Mouse (Mus musculus): Measurements from ENCODE around the gene Ehf. TPM values are rescaled to one million over a fixed set of nuclear protein-coding genes. Genes with fewer than 3 reads are reported as not detected.

Gene Ehf
- polyA plus RNA-seq, 1 experiment from 2014 or later: 0.18 TPM

- H3K27me3 ChIP-seq (ENCODE audit: insufficient read depth, poor library complexity, severe bottlenecking): no peaks in the 10 kb centered on the region; the same call in 1 of the 2 replicates
- H3K4me1 ChIP-seq (replicated peaks): peaks cover 11% of the 10 kb centered on the region
- WGBS: 45% methylated on average over 2 of the region's 2 CpGs
- no peak for DNase-seq (ENCODE audit: low spot score)
- no peak overlapping the region for H3K4me3 ChIP-seq
- H3K36me3 ChIP-seq: no peaks in the 10 kb centered on the region
- H3K27ac ChIP-seq: no peak overlapping the region
- no peaks in the 10 kb centered on the region for H3K9me3 ChIP-seq
Observed at GRCm38 (mm10) chr2:103290705-103291269, 12.3 kb downstream of the Ehf start.

- no peaks in the 10 kb centered on the region for H3K36me3 ChIP-seq
- no peak overlapping the region for H3K4me3 ChIP-seq
- no peak for DNase-seq (ENCODE audit: low spot score)
- no peaks in the 10 kb centered on the region for H3K9me3 ChIP-seq
- 95% methylated on average over 3 of the region's 3 CpGs for WGBS
- no peak overlapping the region for H3K27ac ChIP-seq
- peaks cover 11% of the 10 kb centered on the region for H3K4me1 ChIP-seq (replicated peaks)
- no peaks in the 10 kb centered on the region for H3K27me3 ChIP-seq (ENCODE audit: insufficient read depth, poor library complexity, severe bottlenecking)
Observed at GRCm38 (mm10) chr2:103290167-103290566, 12.9 kb downstream of the Ehf start.

GRCm38 (mm10) chr2:103289407-103289950 lies 13.6 kb downstream of the Ehf start:
- H3K27ac ChIP-seq: no peak overlapping the region
- no peaks in the 10 kb centered on the region for H3K9me3 ChIP-seq
- 79% methylated on average over 7 of the region's 7 CpGs for WGBS
- no peaks in the 10 kb centered on the region for H3K36me3 ChIP-seq
- DNase-seq (ENCODE audit: low spot score): no peak
- peaks cover 8% of the 10 kb centered on the region for H3K4me1 ChIP-seq (replicated peaks)
- H3K27me3 ChIP-seq (ENCODE audit: insufficient read depth, poor library complexity, severe bottlenecking): no peaks in the 10 kb centered on the region
- no peak overlapping the region for H3K4me3 ChIP-seq

GRCm38 (mm10) chr2:103287716-103288115 lies 15.4 kb downstream of the Ehf start:
- no peaks in the 10 kb centered on the region for H3K9me3 ChIP-seq
- H3K27ac ChIP-seq: no peak overlapping the region
- no peak overlapping the region for H3K4me3 ChIP-seq
- H3K4me1 ChIP-seq (replicated peaks): peaks cover 5% of the 10 kb centered on the region; the same call in 1 of the 2 replicates
- 82% methylated on average over 5 of the region's 5 CpGs for WGBS
- DNase-seq (ENCODE audit: low spot score): no peak
- H3K36me3 ChIP-seq: no peaks in the 10 kb centered on the region
- H3K27me3 ChIP-seq (ENCODE audit: insufficient read depth, poor library complexity, severe bottlenecking): no peaks in the 10 kb centered on the region

- no peaks in the 10 kb centered on the region for H3K9me3 ChIP-seq
- H3K36me3 ChIP-seq: no peaks in the 10 kb centered on the region
- no peaks in the 10 kb centered on the region for H3K27me3 ChIP-seq (ENCODE audit: insufficient read depth, poor library complexity, severe bottlenecking)
- H3K4me1 ChIP-seq (replicated peaks): 0 out of 2 replicates have a peak, but pooled peaks cover under 1% of the 10 kb centered on the region
- no peak overlapping the region for H3K4me3 ChIP-seq
- DNase-seq (ENCODE audit: low spot score): no peak
- 27% methylated on average over 2 of the region's 2 CpGs for WGBS
- H3K27ac ChIP-seq: no peak overlapping the region
Observed at GRCm38 (mm10) chr2:103285561-103285960, 17.5 kb downstream of the Ehf start.

- Histone ChIP-seq H3K4me3 (no peak overlapping the region), H3K36me3 (no peaks in the 10 kb centered on the region), H3K27me3 (ENCODE audit: insufficient read depth, poor library complexity, severe bottlenecking) (no peaks in the 10 kb centered on the region), H3K27ac (no peak overlapping the region), H3K9me3 (no peaks in the 10 kb centered on the region), H3K4me1 (replicated peaks) (no peaks in the 10 kb centered on the region)
- no peak for DNase-seq (ENCODE audit: low spot score)
- 90% methylated on average over 8 of the region's 8 CpGs for WGBS
Observed at GRCm38 (mm10) chr2:103283730-103284129, 19.3 kb downstream of the Ehf start.

DNA sequence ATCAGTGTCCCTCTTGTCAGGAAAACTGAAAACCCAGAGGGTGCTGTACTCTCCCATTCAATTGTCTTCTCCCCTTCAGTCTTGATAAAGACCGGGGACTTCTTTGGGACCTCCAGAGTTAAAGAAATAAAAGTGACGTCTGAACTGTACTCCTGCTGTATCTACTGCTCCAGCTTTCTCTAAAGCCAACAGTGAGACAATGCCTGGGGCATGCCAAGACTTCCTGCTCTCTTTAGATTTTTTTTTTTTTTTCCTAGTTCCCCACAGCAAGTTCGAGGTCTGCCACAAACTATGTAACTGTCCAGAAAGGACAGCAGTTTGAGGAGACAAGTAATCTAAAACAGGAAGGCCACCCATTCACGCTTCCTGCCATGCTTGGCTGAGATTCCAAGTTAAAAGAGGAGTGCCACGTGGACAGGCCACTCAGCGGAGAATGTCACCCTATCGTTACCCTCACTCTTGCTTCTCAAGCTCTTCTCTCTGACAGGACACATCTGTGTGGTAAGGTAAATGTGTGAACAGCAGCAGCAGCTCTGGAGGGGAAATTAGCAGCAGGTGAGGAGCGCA lies 20.8 kb downstream of the Ehf start:
- Histone ChIP-seq H3K36me3 (no peaks in the 10 kb centered on the region), H3K4me3 (no peak overlapping the region), H3K9me3 (no peaks in the 10 kb centered on the region), H3K4me1 (replicated peaks) (no peaks in the 10 kb centered on the region), H3K27ac (no peak overlapping the region), H3K27me3 (ENCODE audit: insufficient read depth, poor library complexity, severe bottlenecking) (no peaks in the 10 kb centered on the region)
- 72% methylated on average over 8 of the region's 8 CpGs for WGBS
- DNase-seq (ENCODE audit: low spot score): no peak

DNA sequence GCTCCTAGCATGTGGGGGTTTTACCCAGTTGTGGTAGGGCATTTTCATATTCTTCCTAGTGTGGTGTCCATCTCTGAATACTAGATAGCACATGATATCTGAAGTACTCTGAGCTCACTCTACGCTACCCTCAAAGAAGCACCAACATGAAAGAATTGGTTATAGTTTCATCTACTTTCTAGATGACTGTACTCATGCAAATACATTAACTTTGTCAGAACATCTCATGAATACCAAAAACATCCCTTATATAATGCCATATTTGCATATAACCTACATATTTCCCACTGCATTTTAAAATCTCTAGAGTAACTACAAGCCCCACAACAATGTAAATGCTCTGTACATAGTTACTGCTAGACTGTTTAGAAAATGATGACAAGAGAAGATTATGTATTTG lies 23.2 kb downstream of the Ehf start:
- Histone ChIP-seq H3K4me3 (no peak overlapping the region), H3K27me3 (ENCODE audit: insufficient read depth, poor library complexity, severe bottlenecking) (no peaks in the 10 kb centered on the region), H3K4me1 (replicated peaks) (no peaks in the 10 kb centered on the region), H3K36me3 (no peaks in the 10 kb centered on the region), H3K9me3 (no peaks in the 10 kb centered on the region), H3K27ac (no peak overlapping the region)
- no peak for DNase-seq (ENCODE audit: low spot score)
- WGBS: 100% methylated on average over 1 of the region's 1 CpGs

DNA sequence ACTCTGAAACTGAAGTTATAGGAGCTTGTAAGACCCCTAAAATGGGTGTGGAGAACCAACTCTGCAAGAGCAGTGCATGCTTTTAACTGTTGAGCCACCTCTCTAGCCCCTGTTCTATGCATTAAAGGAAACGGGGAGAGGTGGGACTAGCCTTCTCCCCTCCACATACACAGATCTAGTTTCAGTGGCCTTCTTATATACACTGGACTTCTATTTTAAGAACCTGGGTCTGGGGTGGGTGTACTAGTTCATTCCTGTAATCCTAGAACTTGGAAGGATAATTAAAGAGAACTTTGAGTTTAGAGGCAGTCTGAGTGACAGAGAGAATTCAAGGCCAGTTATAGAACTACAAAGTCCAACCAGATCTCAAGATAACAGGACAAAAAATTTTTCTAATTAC lies 24.6 kb downstream of the Ehf start:
- Histone ChIP-seq H3K36me3 (no peaks in the 10 kb centered on the region), H3K4me3 (no peak overlapping the region), H3K9me3 (no peaks in the 10 kb centered on the region), H3K27me3 (ENCODE audit: insufficient read depth, poor library complexity, severe bottlenecking) (no peaks in the 10 kb centered on the region), H3K4me1 (replicated peaks) (no peaks in the 10 kb centered on the region), H3K27ac (no peak overlapping the region)
- WGBS: 73% methylated on average over 1 of the region's 1 CpGs
- DNase-seq (ENCODE audit: low spot score): no peak

DNA sequence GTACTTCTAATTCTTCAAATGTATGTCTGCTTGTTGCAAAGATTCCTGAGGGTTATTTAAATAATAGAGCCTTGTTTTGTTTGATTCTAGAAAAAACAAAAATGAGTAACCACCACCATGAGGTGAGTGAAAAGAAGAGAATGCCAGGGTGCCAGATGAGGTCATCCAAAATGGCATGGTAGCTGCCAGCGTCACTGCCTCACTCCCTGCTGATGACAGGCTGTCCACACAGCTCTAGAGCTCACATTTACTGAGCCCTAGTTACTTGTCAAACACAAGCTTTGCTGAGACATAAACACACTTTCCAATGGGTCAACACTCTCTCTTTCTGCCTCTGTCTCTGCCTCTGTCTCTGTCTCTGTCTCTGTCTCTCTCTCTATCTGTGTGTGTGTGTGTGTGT lies 25.3 kb downstream of the Ehf start:
- Histone ChIP-seq H3K4me3 (no peak overlapping the region), H3K9me3 (no peaks in the 10 kb centered on the region), H3K36me3 (no peaks in the 10 kb centered on the region), H3K27ac (no peak overlapping the region), H3K27me3 (ENCODE audit: insufficient read depth, poor library complexity, severe bottlenecking) (no peaks in the 10 kb centered on the region), H3K4me1 (replicated peaks) (no peaks in the 10 kb centered on the region)
- DNase-seq (ENCODE audit: low spot score): no peak
- WGBS: 74% methylated on average over 1 of the region's 1 CpGs

DNA sequence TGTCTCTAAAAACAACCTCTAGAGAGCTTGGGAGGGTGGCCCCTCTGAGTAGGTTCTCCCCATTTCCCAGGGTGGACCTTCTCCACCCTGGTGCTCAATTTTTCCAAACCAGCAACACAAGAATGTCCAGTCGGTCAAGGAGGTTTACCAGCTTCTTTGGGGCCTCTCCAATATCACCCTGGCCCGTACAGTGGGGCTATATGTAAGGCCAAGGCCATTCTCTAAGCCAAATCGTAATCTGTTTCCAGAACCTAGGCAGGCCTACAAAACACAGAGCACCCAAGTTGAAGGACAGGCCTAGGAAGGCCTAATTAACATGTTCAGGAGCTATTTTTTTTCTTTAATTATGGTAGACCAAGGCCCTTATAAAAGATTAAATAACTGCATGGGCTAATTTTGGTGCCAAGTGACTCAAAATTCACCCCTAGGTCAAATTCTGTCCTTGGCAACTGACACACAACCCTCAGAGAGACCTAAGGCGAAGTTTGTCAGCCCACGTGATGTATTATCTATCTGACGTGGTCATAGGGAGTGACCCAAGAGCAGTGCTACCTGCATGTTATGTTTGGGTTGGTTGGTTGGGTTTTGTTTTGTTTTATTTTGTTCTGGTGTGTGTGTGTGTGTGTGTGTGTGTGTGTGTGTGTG lies 27.6 kb downstream of the Ehf start:
- Histone ChIP-seq H3K27me3 (ENCODE audit: insufficient read depth, poor library complexity, severe bottlenecking) (no peaks in the 10 kb centered on the region), H3K36me3 (no peaks in the 10 kb centered on the region), H3K4me1 (replicated peaks) (no peaks in the 10 kb centered on the region), H3K9me3 (no peaks in the 10 kb centered on the region), H3K4me3 (no peak overlapping the region), H3K27ac (no peak overlapping the region)
- 85% methylated on average over 6 of the region's 6 CpGs for WGBS
- no peak for DNase-seq (ENCODE audit: low spot score)

DNA sequence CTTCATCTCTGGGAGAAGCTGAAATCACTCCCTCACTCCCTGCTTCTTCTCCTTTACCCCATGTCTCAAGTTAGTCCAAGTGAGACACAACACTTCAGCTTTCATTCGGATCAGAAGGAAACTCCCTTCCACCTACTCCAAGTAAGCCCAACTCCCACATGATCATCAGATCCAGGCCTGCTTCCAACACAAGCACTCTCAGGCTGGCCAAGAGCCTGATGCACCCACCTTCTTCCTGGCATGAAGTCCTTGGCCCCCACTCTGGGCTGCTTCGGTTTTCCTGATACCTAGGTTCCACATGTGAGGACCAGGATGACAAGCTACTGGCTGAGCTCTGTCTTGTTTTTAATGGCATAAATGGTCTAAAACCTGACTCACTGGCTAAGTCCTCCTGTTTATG lies 28.3 kb downstream of the Ehf start:
- no peaks in the 10 kb centered on the region for H3K9me3 ChIP-seq
- DNase-seq (ENCODE audit: low spot score): no peak
- H3K27ac ChIP-seq: no peak overlapping the region
- 94% methylated on average over 2 of the region's 2 CpGs for WGBS
- no peaks in the 10 kb centered on the region for H3K4me1 ChIP-seq (replicated peaks)
- H3K27me3 ChIP-seq (ENCODE audit: insufficient read depth, poor library complexity, severe bottlenecking): no peaks in the 10 kb centered on the region
- no peaks in the 10 kb centered on the region for H3K36me3 ChIP-seq
- H3K4me3 ChIP-seq: no peak overlapping the region

GRCm38 (mm10) chr2:103274270-103274669 lies 28.8 kb downstream of the Ehf start:
- Histone ChIP-seq H3K27me3 (ENCODE audit: insufficient read depth, poor library complexity, severe bottlenecking) (no peaks in the 10 kb centered on the region), H3K27ac (no peak overlapping the region), H3K36me3 (no peaks in the 10 kb centered on the region), H3K9me3 (no peaks in the 10 kb centered on the region), H3K4me1 (replicated peaks) (no peaks in the 10 kb centered on the region), H3K4me3 (no peak overlapping the region)
- no peak for DNase-seq (ENCODE audit: low spot score)
- 84% methylated on average over 1 of the region's 1 CpGs for WGBS

Measured in hindbrain, embryonic 10.5 days (tissue).